Mouse (Mus musculus) brain, embryonic 14.5 days (tissue): ENCODE data around the gene Dnaaf2.
"Not testable (repeated sequence)": the region's sequence is repeated elsewhere in the genome, so short reads cannot be mapped to it uniquely, and the experiment has no call there.

Source experiments
- CTCF ChIP-seq: fragments of 200-500 bp; IDR thresholded peaks from 2 replicates; pipeline ENCODE4 v1.5.1; 2012; ENCODE audit warnings: inconsistent platforms, mild to moderate bottlenecking, moderate library complexity, borderline replicate concordance; ENCODE audit not compliant: insufficient read depth, insufficient read length; ENCODE audit errors: extremely low read depth
- POLR2A ChIP-seq: fragments of 200-500 bp; IDR thresholded peaks from 2 replicates; pipeline ENCODE4 v1.6.1; 2012; ENCODE audit warnings: mild to moderate bottlenecking, inconsistent platforms, borderline replicate concordance; ENCODE audit not compliant: poor library complexity, insufficient read depth, insufficient read length, severe bottlenecking; ENCODE audit errors: extremely low read depth

DNA sequence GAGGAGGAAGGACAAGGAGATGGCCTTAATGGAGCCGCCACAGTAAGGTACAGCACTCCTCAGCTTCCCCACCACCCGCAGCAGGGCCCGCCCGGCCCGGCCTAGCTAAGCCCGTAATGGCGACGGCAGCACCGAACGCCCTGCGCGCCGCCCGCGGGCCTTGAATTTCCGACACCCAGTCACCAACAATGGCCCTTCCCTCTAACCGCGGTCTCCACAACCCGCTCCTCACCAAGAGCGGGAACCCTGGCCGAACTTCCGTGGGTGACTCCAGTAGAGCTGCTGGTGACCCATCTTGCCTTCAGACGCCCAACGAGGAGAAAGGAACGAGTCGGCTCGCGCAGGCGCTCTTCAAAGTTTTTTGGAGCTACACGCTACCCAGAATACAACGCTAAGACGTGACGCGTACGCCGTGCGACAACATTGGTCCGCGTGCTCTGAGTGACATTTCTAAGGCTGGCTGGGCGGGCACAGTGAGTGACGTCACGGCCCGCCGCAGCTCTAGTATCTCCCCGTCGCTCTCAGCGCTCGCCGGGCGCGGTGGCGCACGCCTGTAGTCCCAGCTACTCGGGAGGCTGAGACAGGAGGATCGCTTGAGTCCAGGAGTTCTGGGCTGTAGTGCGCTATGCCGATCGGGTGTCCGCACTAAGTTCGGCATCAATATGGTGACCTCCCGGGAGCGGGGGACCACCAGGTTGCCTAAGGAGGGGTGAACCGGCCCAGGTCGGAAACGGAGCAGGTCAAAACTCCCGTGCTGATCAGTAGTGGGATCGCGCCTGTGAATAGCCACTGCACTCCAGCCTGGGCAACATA, 39.3 kb downstream of the Dnaaf2 start, which contains the start of gene Rps29:
- TF ChIP-seq CTCF = not testable (repeated sequence)
- TF ChIP-seq POLR2A = peak; percentile 30; the same call in 1 of the 2 replicates
